Mouse (Mus musculus) forebrain, embryonic 10.5 days (tissue): ENCODE results near the gene Wfdc16. TPM values are rescaled to one million over a fixed set of nuclear protein-coding genes. Genes with fewer than 3 reads are reported as not detected.
"Not testable (repeated sequence)": the region's sequence is repeated elsewhere in the genome, so short reads cannot be mapped to it uniquely, and the experiment has no call there.

ENCODE experiments used
- DNase-seq: peaks from one replicate; pipeline ENCODE4 v3.0.0-alpha.2; 2017; ENCODE audit warnings: low spot score; ENCODE audit errors: extremely low spot score
- H3K27ac ChIP-seq: fragments of 300-500 bp; sonication (generic); 2 replicates; pipeline ENCODE4 v1.5.1; 2016; ENCODE audit warnings: mild to moderate bottlenecking
- H3K27me3 ChIP-seq: fragments of 300-500 bp; sonication (generic); 2 replicates; pipeline ENCODE4 v1.6.1; 2016; ENCODE audit warnings: mild to moderate bottlenecking; ENCODE audit not compliant: poor library complexity, severe bottlenecking
- H3K36me3 ChIP-seq: fragments of 300-500 bp; sonication (generic); replicated peaks from 2 replicates; pipeline ENCODE4 v1.6.1; 2016; ENCODE audit warnings: mild to moderate bottlenecking, moderate library complexity
- H3K4me1 ChIP-seq: fragments of 300-500 bp; sonication (generic); 2 replicates; pipeline ENCODE4 v1.6.1; 2016
- H3K4me3 ChIP-seq: fragments of 300-500 bp; sonication (generic); 2 replicates; pipeline ENCODE4 v1.5.1; 2016; ENCODE audit warnings: mild to moderate bottlenecking, moderate library complexity
- H3K9me3 ChIP-seq: fragments of 300-500 bp; sonication (generic); 2 replicates; pipeline ENCODE4 v1.6.1; 2016; ENCODE audit warnings: mild to moderate bottlenecking, moderate library complexity
- WGBS: fragments of 180-500 bp; shearing (Covaris S2); methylation state at CpG from one replicate; pipeline ENCODE4 v1.1.7; 2016; 5-methylcytosine and 5-hydroxymethylcytosine counted together
- polyA plus RNA-seq: library from polyadenylated mRNA; unstranded; fragments of >200 nt; fragmentation: Nextera tagmentation; extraction: Ambion mirVana; gene quantifications from 2 replicates; pipeline ENCODE4 v1.2.1, GENCODE M21; 2016

Gene Wfdc16
- polyA plus RNA-seq, 1 experiment from 2014 or later = not detected

DNA sequence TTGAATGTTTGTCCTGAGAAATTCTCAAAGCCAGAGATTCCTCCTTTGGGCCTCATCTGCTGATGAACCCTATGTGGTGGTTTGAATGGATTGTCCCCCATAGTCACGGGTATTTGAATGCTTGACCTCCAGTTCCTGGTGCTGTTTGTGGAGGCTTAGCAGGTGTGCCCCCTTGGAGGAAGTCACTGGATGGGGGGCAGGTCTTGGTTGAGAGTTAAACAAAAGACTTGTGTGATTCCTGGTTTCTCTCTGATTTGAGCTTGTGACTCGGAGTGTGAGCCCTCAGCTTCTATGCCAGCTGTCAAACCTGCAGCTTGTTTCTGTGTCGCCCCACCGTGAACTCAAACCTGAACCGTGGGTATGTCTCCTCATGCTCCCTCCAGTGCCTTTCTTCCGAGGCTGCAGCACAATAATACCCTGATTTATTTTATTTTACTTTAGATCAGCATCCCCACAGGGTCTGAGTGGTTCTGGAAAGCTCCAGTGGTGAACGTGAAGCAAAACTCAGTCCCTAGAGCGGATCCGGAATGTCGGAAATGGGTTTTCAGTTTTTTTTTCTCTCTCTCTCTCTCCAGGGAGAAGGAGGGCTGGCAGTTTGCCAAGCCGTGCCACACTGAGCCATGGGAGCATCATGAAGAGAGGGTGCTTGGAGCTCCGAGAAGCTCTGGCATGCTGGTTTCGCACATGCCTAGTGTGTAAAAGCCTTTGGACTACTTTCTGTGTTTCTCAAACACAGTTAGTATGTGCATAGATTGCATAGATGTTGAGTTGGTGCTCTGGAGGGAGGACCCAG lies 3.5 kb upstream of the Wfdc16 start:
- DNase-seq = no peak
- no peaks in the 10 kb centered on the region for H3K27me3 ChIP-seq
- no peak overlapping the region for H3K27ac ChIP-seq
- H3K4me3 ChIP-seq = no peak overlapping the region
- no peaks in the 10 kb centered on the region for H3K4me1 ChIP-seq
- H3K36me3 ChIP-seq = no peaks in the 10 kb centered on the region
- H3K9me3 ChIP-seq = no peaks in the 10 kb centered on the region
- 85% methylated on average over 13 of the region's 13 CpGs for WGBS

DNA sequence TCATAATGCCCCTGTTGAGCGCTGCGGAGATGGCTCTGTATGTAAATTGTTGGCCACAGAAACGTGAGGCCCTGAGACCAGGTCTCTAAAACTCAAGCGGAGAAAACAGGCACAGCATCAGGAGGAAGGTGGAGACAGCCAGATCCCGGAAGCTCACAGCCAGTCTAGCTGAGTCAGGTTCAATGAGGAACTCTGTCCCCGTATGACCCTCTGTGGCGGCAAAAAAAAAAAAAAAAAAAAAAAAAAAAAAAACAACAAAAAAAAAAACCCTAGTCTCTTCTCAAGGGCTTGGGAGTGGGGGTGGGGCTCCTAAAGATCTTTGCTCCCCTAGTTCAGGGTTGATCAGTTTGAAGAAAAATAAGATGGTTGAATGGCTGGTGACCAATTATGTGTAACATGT lies 2.5 kb upstream of the Wfdc16 start:
- no peaks in the 10 kb centered on the region for H3K4me1 ChIP-seq

DNA sequence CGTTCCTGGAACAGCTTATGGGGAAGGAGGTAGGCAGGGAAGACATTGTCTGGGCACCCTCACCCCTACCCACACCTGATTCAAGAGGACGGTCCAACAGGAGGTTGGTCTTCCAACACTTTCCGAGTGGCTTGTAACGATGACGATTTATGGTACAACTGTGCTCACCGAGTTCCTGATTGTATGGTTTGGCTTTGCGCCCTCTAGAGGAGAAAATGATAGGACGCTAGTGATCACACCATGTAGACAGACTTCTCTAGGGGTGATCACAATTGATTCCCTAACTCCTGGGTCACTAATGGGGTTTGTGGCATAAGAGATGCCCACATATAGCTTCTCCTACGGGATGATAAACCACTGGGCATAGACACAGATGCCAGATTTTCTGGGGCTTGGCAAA lies 3.3 kb downstream of the Wfdc16 start:
- Histone ChIP-seq H3K27me3 (no peaks in the 10 kb centered on the region), H3K27ac (no peak overlapping the region), H3K4me1 (no peaks in the 10 kb centered on the region), H3K4me3 (no peak overlapping the region), H3K9me3 (no peaks in the 10 kb centered on the region), H3K36me3 (no peaks in the 10 kb centered on the region)
- WGBS = 78% methylated on average over 9 of the region's 9 CpGs
- no peak for DNase-seq

More for the DNA sequence above, 2.5 kb upstream of the Wfdc16 start:
- H3K4me3 ChIP-seq = no peak overlapping the region
- no peaks in the 10 kb centered on the region for H3K36me3 ChIP-seq
- H3K9me3 ChIP-seq = no peaks in the 10 kb centered on the region
- H3K27ac ChIP-seq = no peak overlapping the region
- DNase-seq = no peak
- no peaks in the 10 kb centered on the region for H3K27me3 ChIP-seq
- 74% methylated on average over 7 of the region's 7 CpGs for WGBS

DNA sequence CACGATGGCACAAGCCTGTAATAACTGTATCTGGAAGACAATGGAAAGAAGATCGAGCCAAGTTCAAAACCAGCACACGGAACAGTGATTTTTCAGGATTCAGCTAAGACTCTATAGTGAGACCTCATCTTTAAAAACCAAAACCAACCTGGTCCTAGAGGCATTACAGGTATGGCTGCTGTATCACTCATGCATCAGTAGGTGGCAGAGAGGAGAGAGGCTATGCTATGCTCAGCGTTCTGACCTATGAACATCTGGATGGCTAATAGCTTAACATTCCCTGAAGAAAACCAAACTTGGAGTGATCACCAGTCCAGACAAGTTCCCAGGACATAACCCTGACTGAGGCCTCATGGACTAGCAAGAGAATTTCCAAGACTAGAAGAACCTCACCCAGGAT lies 16.8 kb downstream of the Wfdc16 start:
- 83% methylated on average over 4 of the region's 4 CpGs for WGBS
- H3K4me1 ChIP-seq = no peaks in the 10 kb centered on the region

DNA sequence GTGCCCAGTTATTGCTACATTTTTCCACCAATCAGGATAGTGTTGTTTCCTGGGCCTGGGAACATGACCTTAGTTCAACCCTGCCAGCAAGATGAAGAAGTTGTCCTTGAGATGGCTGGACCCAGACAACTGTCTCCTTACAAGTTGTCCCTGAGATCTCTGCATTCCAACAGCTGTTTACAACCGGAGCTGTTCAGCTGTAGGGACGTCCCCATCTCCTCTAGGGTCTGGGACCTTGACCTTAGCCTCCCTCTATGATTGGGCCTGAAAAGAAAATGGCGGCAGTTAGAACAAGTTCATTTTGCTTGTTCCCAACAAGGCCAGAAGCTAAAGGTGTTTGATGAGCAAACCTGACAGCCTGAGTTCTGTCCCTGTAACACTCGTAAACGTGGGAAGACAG lies 19.5 kb downstream of the Wfdc16 start:
- Histone ChIP-seq H3K27ac (no peak overlapping the region), H3K4me3 (no peak overlapping the region), H3K4me1 (no peaks in the 10 kb centered on the region), H3K9me3 (no peaks in the 10 kb centered on the region), H3K36me3 (no peaks in the 10 kb centered on the region), H3K27me3 (no peaks in the 10 kb centered on the region)
- no peak for DNase-seq
- 82% methylated on average over 5 of the region's 5 CpGs for WGBS

More for the DNA sequence above, 16.8 kb downstream of the Wfdc16 start:
- no peak overlapping the region for H3K27ac ChIP-seq
- no peak for DNase-seq
- H3K27me3 ChIP-seq = no peaks in the 10 kb centered on the region
- no peaks in the 10 kb centered on the region for H3K36me3 ChIP-seq
- H3K9me3 ChIP-seq = no peaks in the 10 kb centered on the region
- H3K4me3 ChIP-seq = no peak overlapping the region

DNA sequence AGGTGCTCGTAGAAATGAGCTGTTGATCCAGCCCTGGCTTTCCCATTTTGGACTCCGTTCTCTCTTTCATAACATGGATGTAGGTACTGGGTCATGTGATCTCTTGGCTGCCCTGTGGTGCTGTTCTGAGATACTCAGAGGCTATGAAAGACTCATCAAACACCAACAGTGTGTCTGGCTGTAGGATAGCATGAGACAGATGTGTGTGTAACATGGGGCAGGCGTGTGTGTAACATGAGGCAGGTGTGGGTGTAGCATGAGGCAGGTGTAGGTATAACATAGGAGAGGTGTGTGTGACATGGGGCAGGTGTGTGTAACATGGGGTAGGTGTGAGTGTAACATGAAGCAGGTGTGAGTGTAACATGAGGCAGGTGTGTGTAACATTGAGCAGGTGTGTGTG lies 23.2 kb downstream of the Wfdc16 start:
- H3K27ac ChIP-seq = no peak overlapping the region
- 85% methylated on average over 3 of the region's 3 CpGs for WGBS
- DNase-seq = no peak

DNA sequence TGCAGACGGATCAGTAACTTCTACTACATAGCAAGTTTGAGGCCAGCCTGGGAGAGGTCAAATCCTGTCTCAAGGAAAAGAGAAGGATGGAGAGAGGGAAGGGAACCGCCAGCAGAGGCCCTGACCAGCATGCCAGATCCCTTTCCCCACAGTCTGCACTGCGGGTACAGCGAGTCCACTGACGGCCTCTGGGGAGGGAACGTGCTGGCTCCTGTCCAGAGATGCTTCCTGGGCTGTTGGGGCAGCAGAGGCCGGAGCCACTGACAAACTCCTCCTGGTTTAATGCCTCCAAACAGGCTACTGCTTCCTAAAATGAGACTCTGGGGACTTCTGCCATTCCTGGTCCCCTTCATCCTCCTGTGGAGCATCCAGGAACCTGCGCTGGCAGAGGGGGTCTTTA lies 25.1 kb downstream of the Wfdc16 start, which contains the start of the genes Wfdc6b and Wfdc8:
Gene Wfdc6b, plus strand, starts transcription at position 52 of the 400 bp plus-strand sequence.
Gene Wfdc8, minus strand, starts transcription at position 156 of the 400 bp plus-strand sequence.
- H3K4me1 ChIP-seq, H3K9me3 ChIP-seq, H3K36me3 ChIP-seq, DNase-seq, H3K4me3 ChIP-seq, H3K27me3 ChIP-seq, H3K27ac ChIP-seq: not testable (repeated sequence)
- WGBS = 74% methylated on average over 8 of the region's 8 CpGs

More for the DNA sequence above, 23.2 kb downstream of the Wfdc16 start:
- Histone ChIP-seq H3K36me3 (no peaks in the 10 kb centered on the region), H3K27me3 (no peaks in the 10 kb centered on the region), H3K4me1 (no peaks in the 10 kb centered on the region), H3K9me3 (no peaks in the 10 kb centered on the region), H3K4me3 (no peak overlapping the region)

DNA sequence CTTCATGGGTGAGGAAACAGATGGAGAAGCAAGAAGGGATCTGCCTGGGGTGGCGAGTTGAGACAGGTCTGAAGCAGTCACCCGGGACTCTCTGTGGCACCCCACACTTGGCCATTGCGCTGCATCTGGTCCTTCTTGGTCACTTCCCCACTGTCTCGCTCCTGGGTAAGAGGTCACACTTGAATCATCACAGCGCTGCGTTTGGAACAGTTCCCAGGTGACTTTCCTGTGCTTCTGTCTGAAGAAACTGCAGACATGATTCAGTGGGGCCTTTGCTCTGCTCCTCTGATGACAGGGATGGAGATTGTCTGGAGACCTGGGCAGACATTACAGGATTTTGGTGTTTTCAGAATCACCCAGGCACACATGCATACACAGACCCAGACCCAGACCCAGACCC lies 29.8 kb downstream of the Wfdc16 start:
- DNase-seq = no peak
- no peaks in the 10 kb centered on the region; the same call in 1 of the 2 replicates for H3K9me3 ChIP-seq
- H3K36me3 ChIP-seq = no peaks in the 10 kb centered on the region
- WGBS = 84% methylated on average over 6 of the region's 6 CpGs
- H3K4me1 ChIP-seq = no peaks in the 10 kb centered on the region
- H3K27me3 ChIP-seq = no peaks in the 10 kb centered on the region
- H3K4me3 ChIP-seq = no peak overlapping the region
- H3K27ac ChIP-seq = no peak overlapping the region

DNA sequence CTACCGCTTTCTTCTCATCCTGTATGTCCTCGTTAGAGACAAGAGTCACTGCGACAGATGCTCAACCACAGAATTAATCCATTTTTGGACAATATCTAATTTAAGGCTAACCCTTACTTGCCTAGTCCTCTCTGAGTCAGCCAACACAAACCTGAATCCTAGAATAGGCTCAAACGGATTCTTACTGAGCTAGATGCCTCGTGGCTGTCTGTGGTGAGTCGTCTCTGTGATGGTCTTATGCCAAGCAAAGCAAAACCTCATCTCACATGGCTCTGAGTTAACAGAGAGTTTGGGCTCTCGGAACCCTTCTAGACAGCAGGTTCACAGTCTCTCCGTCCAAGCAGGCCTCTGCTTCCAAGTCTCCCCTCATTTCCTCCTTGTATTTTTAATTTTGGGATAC lies 34.2 kb downstream of the Wfdc16 start:
- Histone ChIP-seq H3K9me3 (peaks cover 9% of the 10 kb centered on the region; the same call in 1 of the 2 replicates), H3K36me3 (no peaks in the 10 kb centered on the region), H3K4me1 (no peaks in the 10 kb centered on the region), H3K27ac (no peak overlapping the region), H3K4me3 (no peak overlapping the region), H3K27me3 (no peaks in the 10 kb centered on the region)
- 90% methylated on average over 8 of the region's 8 CpGs for WGBS
- DNase-seq = no peak

DNA sequence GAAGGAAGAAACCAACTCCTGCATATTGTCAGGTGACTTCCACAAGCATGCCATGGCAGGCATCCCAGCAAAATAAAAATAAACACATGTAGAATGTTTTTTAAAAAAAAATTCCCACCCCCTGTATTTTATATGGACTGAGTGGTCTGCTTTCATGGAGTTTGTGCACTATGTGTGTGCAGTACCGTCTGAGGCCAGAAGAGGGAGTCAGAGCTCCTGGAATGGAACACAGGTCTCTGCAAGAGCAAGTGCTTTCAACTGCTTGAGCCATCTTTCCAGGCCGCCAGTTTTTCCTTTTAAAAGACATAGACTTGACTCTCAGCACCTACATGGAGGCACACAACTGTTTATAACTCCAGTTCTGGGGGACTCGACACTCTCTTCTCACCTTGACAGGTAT lies 35.1 kb downstream of the Wfdc16 start:
- Histone ChIP-seq H3K27ac (no peak overlapping the region), H3K9me3 (peaks cover 9% of the 10 kb centered on the region; the same call in 1 of the 2 replicates), H3K27me3 (no peaks in the 10 kb centered on the region), H3K4me3 (no peak overlapping the region), H3K36me3 (no peaks in the 10 kb centered on the region), H3K4me1 (no peaks in the 10 kb centered on the region)
- WGBS = 91% methylated on average over 3 of the region's 3 CpGs
- DNase-seq = no peak

DNA sequence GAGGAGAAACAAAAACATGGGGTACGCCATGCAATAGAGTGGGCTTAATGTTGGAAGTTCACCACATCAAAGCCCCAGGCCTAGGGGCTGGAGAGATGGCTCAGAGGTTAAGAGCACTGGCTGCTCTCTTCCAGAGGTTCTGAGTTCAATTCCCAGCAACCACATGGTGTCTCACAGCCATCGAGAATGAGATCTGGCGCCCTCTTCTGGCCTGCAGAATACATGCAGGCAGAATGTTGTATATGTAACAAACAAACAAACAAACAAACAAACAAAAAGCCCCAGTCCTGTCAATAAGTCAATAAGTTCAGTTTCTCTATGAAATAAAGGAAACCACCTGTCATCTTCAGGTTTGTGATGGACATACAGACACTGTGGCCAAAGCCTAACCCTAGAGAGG lies 38.4 kb downstream of the Wfdc16 start:
- Histone ChIP-seq H3K4me1 (no peaks in the 10 kb centered on the region), H3K36me3 (no peaks in the 10 kb centered on the region), H3K27me3 (no peaks in the 10 kb centered on the region), H3K27ac (no peak overlapping the region), H3K9me3 (peaks cover 9% of the 10 kb centered on the region; the same call in 1 of the 2 replicates), H3K4me3 (no peak overlapping the region)
- 69% methylated on average over 3 of the region's 3 CpGs for WGBS
- DNase-seq = no peak

DNA sequence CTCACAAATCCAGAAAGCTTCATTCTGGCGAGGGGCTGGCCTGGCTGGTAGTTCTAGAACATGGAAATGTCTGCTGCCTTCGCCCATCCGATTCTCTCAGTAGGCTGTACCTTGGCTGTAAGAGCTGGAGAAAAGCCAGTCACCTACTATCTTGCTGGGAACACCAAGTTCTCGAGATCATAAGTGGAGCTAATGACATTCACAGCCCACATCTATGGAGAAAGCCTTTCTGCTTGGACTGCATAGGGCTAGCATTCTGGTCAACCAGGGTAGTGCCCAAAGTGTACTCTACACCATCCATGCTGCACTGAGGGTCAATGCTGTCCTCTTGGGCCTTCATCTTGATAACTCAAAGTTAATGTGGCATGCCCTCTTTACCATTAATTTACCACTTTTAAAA lies 45.1 kb downstream of the Wfdc16 start, which contains the start of gene Eppin:
Gene Eppin, minus strand, starts transcription at position 101 of the 400 bp plus-strand sequence.
- no peaks in the 10 kb centered on the region for H3K9me3 ChIP-seq
- H3K4me3 ChIP-seq = no peak within 1 kb of the TSS
- DNase-seq = no peak
- H3K4me1 ChIP-seq = no peaks in the 10 kb centered on the region
- WGBS = 85% methylated on average over 4 of the region's 4 CpGs
- no peaks in the 10 kb centered on the region for H3K36me3 ChIP-seq
- H3K27ac ChIP-seq = no peak within 1 kb of the TSS
- H3K27me3 ChIP-seq = no peaks in the 10 kb centered on the region

DNA sequence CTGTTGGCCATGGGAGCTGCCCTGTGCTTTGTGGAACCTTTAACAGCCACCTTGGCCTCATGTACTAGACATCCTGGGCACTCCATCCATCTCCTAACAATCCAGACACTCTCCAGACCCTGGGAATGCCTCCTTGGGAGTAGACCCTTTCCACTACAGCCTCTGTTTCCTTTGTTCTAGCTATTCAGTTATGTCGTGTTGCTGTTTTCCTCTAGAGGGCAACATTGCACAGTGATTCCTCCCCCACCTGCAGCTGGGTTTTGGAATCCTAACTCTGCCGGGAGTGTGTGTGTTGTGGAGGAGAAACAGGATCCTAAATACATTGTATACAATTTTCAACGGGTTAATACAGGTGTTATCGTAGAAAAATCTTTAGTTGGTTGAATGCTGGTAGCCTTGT lies 46.6 kb downstream of the Wfdc16 start:
- peak; percentile 52 for DNase-seq
- H3K36me3 ChIP-seq = no peaks in the 10 kb centered on the region
- no peak overlapping the region for H3K4me3 ChIP-seq
- 11% methylated on average over 4 of the region's 4 CpGs for WGBS
- no peaks in the 10 kb centered on the region for H3K9me3 ChIP-seq
- H3K27me3 ChIP-seq = no peaks in the 10 kb centered on the region
- H3K27ac ChIP-seq = peak overlapping the region; percentile 79
- no peaks in the 10 kb centered on the region for H3K4me1 ChIP-seq
